Mouse (Mus musculus) mouse trophoblast stem cell (cell line): ENCODE results near the gene Olfr1037.
"Not testable (repeated sequence)": the region's sequence is repeated elsewhere in the genome, so short reads cannot be mapped to it uniquely, and the experiment has no call there.

Source experiments
- in situ Hi-C, 2 experiments: fragments of 300-500 bp; cut with MseI, MboI; formaldehyde crosslinking; loops; 2 replicates in 1 of 2; 3 replicates in 1 of 2; pipeline ENCODE4 v1.15.1; 2025

The Olfr1037 gene

DNA sequence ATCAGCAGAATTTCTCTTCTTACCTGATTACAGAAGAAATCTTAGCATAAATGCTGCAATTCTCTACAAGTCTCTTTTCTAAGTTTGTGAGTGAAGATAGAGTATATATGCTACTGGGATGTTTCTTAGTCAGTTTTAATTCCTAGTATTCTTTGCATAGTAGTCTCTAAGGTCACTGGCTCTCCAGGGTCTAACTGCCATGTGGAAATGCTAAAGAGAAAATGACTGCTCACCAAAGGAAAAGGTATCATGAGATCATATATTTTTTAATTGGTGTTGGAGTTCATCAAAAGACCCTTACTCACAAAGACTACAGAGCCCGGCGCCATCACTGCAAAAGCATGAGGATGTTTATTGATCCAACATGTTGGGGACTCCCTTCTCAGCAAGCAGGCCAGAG is at the start of gene Olfr1037:
Olfr1037 (minus strand) TSS at position 101 of the 400 bp plus-strand sequence.
- in situ Hi-C loops, result no loop called here

- in situ Hi-C loops, result no loop called here
These were observed 48.6 kb upstream of the Olfr1037 start, which contains the start of gene Olfr1039 for GRCm38 (mm10) chr2:86135828-86136227. TSS of gene Olfr1039 (minus strand) at chr2:86135928.

DNA sequence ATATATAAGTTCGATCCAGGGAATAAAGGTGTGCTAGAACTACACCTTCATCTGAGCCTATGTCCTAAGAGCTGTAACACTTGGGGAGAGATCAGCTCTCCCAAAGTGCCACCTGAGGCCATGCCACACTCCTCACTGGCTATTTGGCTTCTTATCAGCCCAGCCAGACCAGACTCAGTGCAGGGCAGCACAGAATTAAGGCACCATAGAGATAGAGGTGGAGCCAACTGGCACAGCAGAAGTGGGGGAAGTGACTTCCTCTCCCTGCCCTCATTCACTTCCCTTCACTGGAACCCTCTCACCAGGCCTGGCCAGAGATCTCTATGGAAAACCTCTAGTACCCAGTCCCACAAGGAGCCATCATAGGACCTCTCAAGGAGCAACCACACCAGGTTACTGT is 6.7 kb downstream of the Olfr1037 start:
- in situ Hi-C loops, result not testable (repeated sequence)

DNA sequence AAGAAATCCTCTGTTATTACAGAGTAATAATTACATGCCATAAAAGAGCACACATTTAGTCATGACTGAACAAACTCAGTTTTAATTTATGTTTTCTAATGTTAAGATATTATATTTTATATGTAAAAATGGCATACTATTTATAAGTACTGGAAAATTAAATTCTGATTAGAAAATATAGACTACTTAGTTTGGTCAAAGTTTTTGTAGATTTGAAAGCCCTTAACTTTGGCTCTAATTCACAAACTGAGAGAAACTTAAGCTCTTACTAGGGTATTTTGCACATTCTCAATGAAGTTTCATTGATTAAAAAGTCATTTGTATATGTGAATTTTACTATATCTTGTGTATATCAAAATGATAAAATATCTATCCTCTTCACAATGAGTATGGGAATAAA is 13.5 kb downstream of the Olfr1037 start, which contains the start of gene Olfr1036:
Olfr1036 (plus strand) TSS at position 301 of the 400 bp plus-strand sequence.
- in situ Hi-C loops, result not testable (repeated sequence)

DNA sequence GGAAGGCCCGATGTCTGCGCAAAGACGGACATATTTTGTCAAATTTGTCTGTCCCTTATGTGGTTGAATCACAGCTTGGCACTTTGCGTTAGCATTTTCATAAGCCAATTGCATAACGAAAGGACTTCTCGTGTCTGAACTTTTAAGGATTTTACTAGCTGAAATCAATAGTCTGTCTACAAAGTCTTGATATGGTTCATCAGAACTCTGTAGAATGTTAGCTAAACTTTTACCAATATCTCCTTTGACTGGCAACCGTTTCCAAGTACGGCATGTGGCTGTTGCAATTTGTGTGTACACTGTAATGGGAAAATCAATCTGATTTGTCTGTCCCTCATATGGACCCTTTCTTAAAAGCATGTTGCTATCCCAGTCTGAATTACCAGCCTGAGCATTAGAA is 17.0 kb downstream of the Olfr1037 start:
- in situ Hi-C loops, result no loop called here

DNA sequence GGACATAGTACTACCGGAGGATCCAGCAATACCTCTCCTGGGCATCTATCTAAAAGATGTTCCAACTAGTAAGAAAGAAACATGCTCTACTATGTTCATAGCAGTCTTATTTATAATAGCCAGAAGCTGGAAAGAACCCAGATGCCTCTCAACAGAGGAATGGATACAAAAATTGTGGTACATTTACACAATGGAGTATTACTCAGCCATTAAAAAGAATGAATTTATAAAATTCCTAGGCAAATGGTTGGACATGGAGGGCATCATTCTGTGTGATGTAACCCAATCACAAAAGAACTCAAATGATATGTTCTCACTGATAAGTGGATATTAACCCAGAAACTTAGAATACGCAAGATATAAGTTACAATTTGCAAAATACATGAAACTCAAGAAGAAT is 23.4 kb downstream of the Olfr1037 start:
- in situ Hi-C loops, result not testable (repeated sequence)

GRCm38 (mm10) chr2:86050777-86051176 is 36.4 kb downstream of the Olfr1037 start:
- in situ Hi-C loops, result not testable (repeated sequence)

- in situ Hi-C loops, result no loop called here
These were observed 41.6 kb downstream of the Olfr1037 start, which contains the start of gene Olfr1034 for GRCm38 (mm10) chr2:86045561-86045960. TSS of gene Olfr1034 (plus strand) at chr2:86045861.
